Mouse (Mus musculus) CH12.LX (cell line): ENCODE results near the gene Pitpnm2. TPM values are rescaled to one million over a fixed set of nuclear protein-coding genes. Genes with fewer than 3 reads are reported as not detected.

Source experiments
- DNase-seq: peaks from one replicate; pipeline ENCODE4 v3.0.0-alpha.2; 2013; ENCODE audit errors: extremely low read depth
- H3K27ac ChIP-seq: 2 replicates; pipeline ENCODE4 v1.5.1; 2012; ENCODE audit warnings: low read depth, mild to moderate bottlenecking, control low read depth, moderate library complexity; ENCODE audit not compliant: insufficient read depth
- H3K27me3 ChIP-seq: replicated peaks from 2 replicates; pipeline ENCODE3; 2012; ENCODE audit warnings: inconsistent platforms
- H3K36me3 ChIP-seq, 2 experiments: replicated peaks in 1 of 2; 2 replicates each; pipeline versions ENCODE3 to v1.6.1; 2012; ENCODE audit warnings: inconsistent platforms in 1 of 2, low read length in 1 of 2, mild to moderate bottlenecking in 1 of 2, mixed read lengths in 1 of 2, moderate library complexity in 1 of 2; ENCODE audit not compliant: control insufficient read depth in 1 of 2, insufficient read depth in 1 of 2
- H3K4me1 ChIP-seq, 2 experiments: 2 replicates each; pipeline ENCODE4 v1.6.1; 2012; ENCODE audit warnings: inconsistent platforms in 1 of 2, moderate library complexity in 1 of 2; ENCODE audit not compliant: insufficient read depth in 2 of 2, control insufficient read depth in 1 of 2
- H3K4me2 ChIP-seq: 2 replicates; pipeline ENCODE4 v1.6.1; 2012; ENCODE audit warnings: low read depth, mild to moderate bottlenecking, control low read depth; ENCODE audit not compliant: poor library complexity, insufficient read depth, severe bottlenecking
- H3K4me3 ChIP-seq, 3 experiments: fragments of 150-350 bp in 1 of 3; sonication (generic) in 1 of 3; replicated peaks in 1 of 3; 2 replicates each; pipeline versions ENCODE3 to v1.5.1; 2011 to 2012; ENCODE audit warnings: low read depth in 2 of 3, low read length in 2 of 3, mild to moderate bottlenecking in 2 of 3, moderate library complexity in 2 of 3, control low read depth in 1 of 3, improper control_type of control experiment in 1 of 3, inconsistent platforms in 1 of 3, mixed read lengths in 1 of 3; ENCODE audit not compliant: poor library complexity in 1 of 3
- H3K79me2 ChIP-seq: replicated peaks from 2 replicates; pipeline ENCODE4 v1.6.1; 2012; ENCODE audit warnings: mild to moderate bottlenecking, moderate library complexity; ENCODE audit not compliant: control insufficient read depth, poor library complexity, insufficient read depth, severe bottlenecking; ENCODE audit errors: extremely low read depth
- H3K9ac ChIP-seq: 2 replicates; pipeline ENCODE4 v1.6.1; 2012; ENCODE audit warnings: low read depth, mild to moderate bottlenecking, control low read depth, moderate library complexity; ENCODE audit not compliant: insufficient read depth
- H3K9me3 ChIP-seq: replicated peaks from 2 replicates; pipeline ENCODE3; 2012; ENCODE audit warnings: low read length, inconsistent platforms, mixed read lengths
- BHLHE40 ChIP-seq: IDR thresholded peaks from 2 replicates; pipeline ENCODE4 v1.6.1; 2011; ENCODE audit warnings: mild to moderate bottlenecking, low read depth, low read length, improper control_type of control experiment
- CHD2 ChIP-seq: IDR thresholded peaks from 2 replicates; pipeline ENCODE4 v1.6.1; 2011; ENCODE audit warnings: low read length, improper control_type of control experiment
- ELF1 ChIP-seq: IDR thresholded peaks from 2 replicates; pipeline ENCODE4 v1.6.1; 2014; ENCODE audit warnings: low read depth, mild to moderate bottlenecking, inconsistent platforms, low read length, improper control_type of control experiment
- EP300 ChIP-seq: IDR thresholded peaks from 2 replicates; pipeline ENCODE4 v1.6.1; 2011; ENCODE audit warnings: low read length, improper control_type of control experiment
- IRF4 ChIP-seq: IDR thresholded peaks from 2 replicates; pipeline ENCODE4 v1.6.1; 2014; ENCODE audit warnings: low read depth, mild to moderate bottlenecking, inconsistent platforms, low read length, improper control_type of control experiment
- KAT2A ChIP-seq: IDR thresholded peaks from 2 replicates; pipeline ENCODE4 v1.6.1; 2012; ENCODE audit warnings: low read length, improper control_type of control experiment, inconsistent platforms; ENCODE audit not compliant: insufficient replicate concordance
- MAX ChIP-seq: IDR thresholded peaks from 2 replicates; pipeline ENCODE4 v1.6.1; 2011; ENCODE audit warnings: low read length, improper control_type of control experiment
- MEF2A ChIP-seq: IDR thresholded peaks from 2 replicates; pipeline ENCODE4 v1.6.1; 2014; ENCODE audit warnings: low read depth, mild to moderate bottlenecking, inconsistent platforms, low read length, improper control_type of control experiment, borderline replicate concordance
- POLR2A ChIP-seq: IDR thresholded peaks from 2 replicates; pipeline ENCODE4 v1.6.1; 2011; ENCODE audit warnings: low read depth, mild to moderate bottlenecking, improper control_type of control experiment, low read length
- POLR2AphosphoS2 ChIP-seq: IDR thresholded peaks from 2 replicates; pipeline ENCODE4 v1.6.1; 2011; ENCODE audit warnings: low read depth, low read length, improper control_type of control experiment
- RAD21 ChIP-seq: IDR thresholded peaks from 2 replicates; pipeline ENCODE4 v1.6.1; 2011; ENCODE audit warnings: low read depth, mild to moderate bottlenecking, low read length, improper control_type of control experiment, moderate library complexity
- SMC3 ChIP-seq: IDR thresholded peaks from 2 replicates; pipeline ENCODE4 v1.6.1; 2011; ENCODE audit warnings: low read depth, low read length, improper control_type of control experiment
- TCF12 ChIP-seq: IDR thresholded peaks from 2 replicates; pipeline ENCODE4 v1.6.1; 2014; ENCODE audit warnings: low read depth, mild to moderate bottlenecking, inconsistent platforms, low read length, improper control_type of control experiment
- USF1 ChIP-seq: IDR thresholded peaks from 2 replicates; pipeline ENCODE4 v1.6.1; 2014; ENCODE audit warnings: low read depth, mild to moderate bottlenecking, inconsistent platforms, low read length, improper control_type of control experiment
- dilution Hi-C: fragments of 300-500 bp; cut with MboI; formaldehyde crosslinking; loops from 2 replicates; pipeline ENCODE4 v1.14.3; 2020; ENCODE audit warnings: low sequenced_read_pairs; ENCODE audit not compliant: extremely low pct_unique_long_range_greater_than_20kb, extremely low pct_ligation_motif_present
- in situ Hi-C: fragments of 300-500 bp; cut with MboI; formaldehyde crosslinking; loops from 3 replicates; pipeline ENCODE4 v1.14.3; 2019; ENCODE audit warnings: low sequenced_read_pairs, low pct_ligation_motif_present, low pct_unique_long_range_greater_than_20kb, mixed read lengths
- polyA plus RNA-seq: library from polyadenylated mRNA; unstranded; fragments of >175 nt; gene quantifications from 2 replicates; pipeline ENCODE4 v1.2.1, GENCODE M21; 2012; ENCODE audit warnings: low read depth; ENCODE audit not compliant: insufficient read length
- total RNA-seq, 2 experiments: library from RNA; depleted of rRNA; stranded (reverse); fragments of 300-350 nt in 1 of 2; fragments of >200 nt in 1 of 2; gene quantifications; 2 replicates each; pipeline ENCODE4 v1.2.3; 2012 to 2014

Pitpnm2 gene
- total and polyA plus RNA-seq, 3 experiments, result 1.0 to 11.9 (median 5.3) TPM

DNA sequence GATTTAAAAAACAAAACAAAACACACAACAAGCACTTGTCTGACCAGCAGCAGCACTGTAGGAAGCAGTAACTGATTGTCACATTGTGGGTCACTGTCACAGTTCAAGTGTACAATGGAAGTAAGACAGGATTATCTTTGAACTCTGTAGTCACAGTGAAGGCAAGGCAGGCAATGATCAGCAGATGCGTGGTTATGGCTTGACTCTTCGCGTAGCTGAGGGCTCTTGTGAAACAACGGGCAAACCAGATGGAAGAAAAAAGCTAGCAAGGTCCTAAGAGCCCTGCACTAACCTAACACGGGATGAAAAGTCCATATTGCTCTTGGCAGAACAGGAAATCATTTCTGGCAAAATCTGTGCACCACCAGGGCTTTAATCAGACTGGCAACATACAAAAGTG, 1.5 kb upstream of the Pitpnm2 start:
- TF ChIP-seq TCF12 (no peak), MAX (no peak), CHD2 (no peak), EP300 (no peak), POLR2AphosphoS2 (no peak), SMC3 (no peak), MEF2A (no peak)
- H3K9me3 ChIP-seq, result no peaks in the 10 kb centered on the region
- no peak overlapping the region for H3K9ac ChIP-seq
- H3K27me3 ChIP-seq, result no peaks in the 10 kb centered on the region
- H3K4me2 ChIP-seq, result no peak overlapping the region
- in situ Hi-C loops, result no loop called here
- no peak for DNase-seq
- dilution Hi-C loops, result no loop called here
- peaks cover 3 to 38% of the 10 kb centered on the region in 2 experiments for H3K36me3 ChIP-seq
- H3K79me2 ChIP-seq, result no peaks in the 10 kb centered on the region; the same call in 1 of the 2 replicates
- H3K4me3 ChIP-seq, result no peak overlapping the region
- no peak overlapping the region for H3K27ac ChIP-seq
- H3K4me1 ChIP-seq, result peaks cover 3 to 19% of the 10 kb centered on the region in 2 experiments

- in situ Hi-C loops, result no loop called here
- H3K79me2 ChIP-seq, result no peaks in the 10 kb centered on the region; the same call in 1 of the 2 replicates
- dilution Hi-C loops, result no loop called here
- H3K9ac ChIP-seq, result peak overlapping the region; percentile 82
- DNase-seq, result peak; percentile 13
- H3K9me3 ChIP-seq, result no peaks in the 10 kb centered on the region
- peak; percentile 38; the same call in 1 of the 2 replicates for TF ChIP-seq POLR2A
- no peak for TF ChIP-seq IRF4
- TF ChIP-seq KAT2A, result no peak
- no peak for TF ChIP-seq RAD21
- no peak for TF ChIP-seq USF1
- peak; percentile 24; the same call in 1 of the 2 replicates for TF ChIP-seq ELF1
- TF ChIP-seq BHLHE40, result 0 out of 2 replicates have a peak, but pooled peaks have one; percentile 25
- peaks cover 5 to 42% of the 10 kb centered on the region in 2 experiments for H3K36me3 ChIP-seq
- no peaks in the 10 kb centered on the region for H3K27me3 ChIP-seq
- no peak overlapping the region for H3K27ac ChIP-seq
- H3K4me1 ChIP-seq, result peaks cover 5 to 20% of the 10 kb centered on the region in 2 experiments
- H3K4me3 ChIP-seq, result peak overlapping the region; percentile 32 to 79 (median 65)
- peak overlapping the region; percentile 79 for H3K4me2 ChIP-seq
These were observed 531 bp downstream of the Pitpnm2 start for GRCm38 (mm10) chr5:124248845-124249613.
